ENCODE assay signal across 35 mouse cellular contexts in the genomic region with DNA sequence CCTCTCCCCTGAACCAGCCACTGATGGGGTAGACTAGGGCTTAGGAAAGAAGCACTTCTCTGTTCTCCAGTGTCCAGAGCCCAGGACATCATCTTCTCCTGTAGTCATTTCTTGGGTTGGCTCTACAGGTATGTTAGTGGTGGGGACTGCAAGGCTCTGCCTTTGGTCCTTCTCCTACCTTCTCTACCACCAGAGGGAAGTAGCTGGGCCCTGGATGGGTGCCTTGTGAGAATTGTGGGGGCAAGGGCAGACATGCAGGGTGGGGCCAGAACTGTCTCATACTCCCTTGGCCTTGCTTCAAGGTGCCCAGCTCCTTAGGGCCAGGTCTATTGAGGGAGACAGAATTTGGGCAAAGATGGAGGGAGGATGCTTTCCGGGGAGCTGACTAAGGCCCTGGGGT. TPM values are rescaled to one million over a fixed set of nuclear protein-coding genes. Genes with fewer than 3 reads are reported as not detected.
DNase-seq lines count a peak whose midpoint lies in the region; ATAC-seq and TF ChIP-seq lines count a peak whose summit lies in the region.
"Had no signal": no experiment of that assay in that cellular context is flagged by ENCODE, and none has a peak within 500 bp of the region (broad histone marks: within the 10 kb centered on the region; RNA-seq: fewer than 3 reads in every experiment).

No protein-coding gene starts in this region.

- H3K4me2 ChIP-seq in intestine, postnatal 0 days (replicated peaks; ENCODE audit: low read depth) = no peak overlapping the region
- H3K4me2 ChIP-seq in intestine, embryonic 16.5 days (ENCODE audit: low read depth, low read length) = no peak overlapping the region
- peak overlapping the region; percentile 25 for H3K4me2 ChIP-seq in embryonic facial prominence, embryonic 11.5 days (ENCODE audit: low read depth, low read length)
- peak overlapping the region; percentile 54 for H3K4me2 ChIP-seq in stomach, embryonic 14.5 days (replicated peaks; ENCODE audit: low read depth, low read length)
- H3K4me2 ChIP-seq: heart, embryonic 13.5 days; hindbrain, embryonic 15.5 days; liver, embryonic 13.5 days; neural tube, embryonic 13.5 days had no signal

- H3K27ac ChIP-seq in intestine, postnatal 0 days (ENCODE audit: low read depth, low read length) = no peak overlapping the region
- no peak overlapping the region for H3K27ac ChIP-seq in intestine, embryonic 16.5 days (ENCODE audit: low read length)
- H3K27ac ChIP-seq in embryonic facial prominence, embryonic 11.5 days (replicated peaks; ENCODE audit: low read depth, low read length) = no peak overlapping the region
- H3K27ac ChIP-seq in limb, embryonic 10.5 days = peak overlapping the region; percentile 90
- peak overlapping the region; percentile 98 for H3K27ac ChIP-seq in stomach, embryonic 14.5 days (ENCODE audit: low read length)
- H3K27ac ChIP-seq: heart, adult 2 months; heart, embryonic 13.5 days; hindbrain, embryonic 10.5 days; hindbrain, embryonic 15.5 days; liver, embryonic 13.5 days; macrophage; neural tube, embryonic 13.5 days had no signal

- no peak overlapping the region for H3K9ac ChIP-seq in intestine, postnatal 0 days (ENCODE audit: low read depth, low read length)
- no peak overlapping the region for H3K9ac ChIP-seq in intestine, embryonic 16.5 days (ENCODE audit: low read depth, low read length)
- peak overlapping the region; percentile 3; the same call in 1 of the 2 replicates for H3K9ac ChIP-seq in embryonic facial prominence, embryonic 11.5 days (replicated peaks; ENCODE audit: low read length)
- peak overlapping the region; percentile 99 for H3K9ac ChIP-seq in stomach, embryonic 14.5 days (replicated peaks; ENCODE audit: low read depth, low read length)
- H3K9ac ChIP-seq: heart, embryonic 13.5 days; hindbrain, embryonic 15.5 days; limb, embryonic 15.5 days; liver, embryonic 13.5 days; neural tube, embryonic 13.5 days had no signal

- H3K4me3 ChIP-seq in intestine, postnatal 0 days (ENCODE audit: low read depth, low read length) = no peak overlapping the region
- no peak overlapping the region for H3K4me3 ChIP-seq in intestine, embryonic 16.5 days (ENCODE audit: low read length)
- 0 out of 2 replicates have a peak overlapping the region, but pooled peaks have one; percentile 1 for H3K4me3 ChIP-seq in embryonic facial prominence, embryonic 11.5 days (ENCODE audit: low read depth, low read length)
- peak overlapping the region; percentile 56 for H3K4me3 ChIP-seq in limb, embryonic 10.5 days
- H3K4me3 ChIP-seq in stomach, embryonic 14.5 days (ENCODE audit: low read depth, low read length) = peak overlapping the region; percentile 77
- H3K4me3 ChIP-seq: heart, adult 2 months; heart, embryonic 13.5 days; hindbrain, embryonic 15.5 days; liver, embryonic 13.5 days; neural tube, embryonic 13.5 days had no signal

- peaks cover 79% of the 10 kb centered on the region for H3K27me3 ChIP-seq in intestine, postnatal 0 days (replicated peaks; ENCODE audit: control insufficient read depth, insufficient read depth, low read length)
- peaks cover 72% of the 10 kb centered on the region for H3K27me3 ChIP-seq in intestine, embryonic 16.5 days (replicated peaks; ENCODE audit: control insufficient read depth, insufficient read depth, low read length)
- H3K27me3 ChIP-seq in embryonic facial prominence, embryonic 11.5 days (ENCODE audit: control insufficient read depth, insufficient read depth, low read length) = peaks cover 65% of the 10 kb centered on the region
- H3K27me3 ChIP-seq in limb, embryonic 10.5 days (ENCODE audit: low read depth, poor library complexity, severe bottlenecking) = peaks cover 100% of the 10 kb centered on the region
- peaks cover 17% of the 10 kb centered on the region; the same call in 1 of the 2 replicates for H3K27me3 ChIP-seq in stomach, embryonic 14.5 days (ENCODE audit: control insufficient read depth, insufficient read depth, low read length)

- DNase-seq in embryonic facial prominence, embryonic 11.5 days (ENCODE audit: low spot score) = no peak
- DNase-seq in limb, embryonic 10.5 days (ENCODE audit: low spot score) = no peak
- no peak for DNase-seq in retina, postnatal 1 day
- DNase-seq in gastrocnemius, postnatal 4 days (ENCODE audit: low spot score in 2 of 2) = no peak
- no peak for DNase-seq in embryo, embryonic 10 days (ENCODE audit: low spot score)
- DNase-seq: adrenal gland, postnatal 10 days; cerebellum, adult 9-10 months; cerebellum, postnatal 36 days; gastrocnemius, postnatal 36 days; heart, adult 2 months; heart, postnatal 10 days; kidney, adult 2 months; kidney, postnatal 36 days; layer of hippocampus, postnatal 36 days; liver, embryonic 13.5 days; lung, adult 18-20 months; thymus, adult 2 months; thymus, postnatal 36 days had no signal

- ATAC-seq in intestine, postnatal 0 days = no peak
- no peak for ATAC-seq in intestine, embryonic 16.5 days
- no peak for ATAC-seq in embryonic facial prominence, embryonic 11.5 days (replicated peaks; ENCODE audit: insufficient number of reproducible peaks, low FRiP score, low TSS enrichment, low read depth)
- ATAC-seq in stomach, embryonic 14.5 days (ENCODE audit: insufficient number of reproducible peaks, insufficient read depth, low FRiP score, low read depth) = no peak
- ATAC-seq: forebrain, embryonic 14.5 days; inflammation-experienced regulatory T-cells, adult 6 months; lung, postnatal 0 days had no signal

- H3K36me3 ChIP-seq in intestine, postnatal 0 days (ENCODE audit: control insufficient read depth, insufficient read depth) = no peaks in the 10 kb centered on the region
- no peaks in the 10 kb centered on the region for H3K36me3 ChIP-seq in intestine, embryonic 16.5 days (ENCODE audit: control insufficient read depth, insufficient read depth, low read length)
- no peaks in the 10 kb centered on the region for H3K36me3 ChIP-seq in embryonic facial prominence, embryonic 11.5 days (replicated peaks; ENCODE audit: control insufficient read depth, insufficient read depth, low read depth, low read length)
- peaks cover 10% of the 10 kb centered on the region; the same call in 1 of the 2 replicates for H3K36me3 ChIP-seq in limb, embryonic 10.5 days
- H3K36me3 ChIP-seq in stomach, embryonic 14.5 days (ENCODE audit: control insufficient read depth, insufficient read depth, low read length) = peaks cover 5% of the 10 kb centered on the region; the same call in 1 of the 2 replicates
- H3K36me3 ChIP-seq: G1E; heart, embryonic 13.5 days; hindbrain, embryonic 10.5 days; hindbrain, embryonic 15.5 days; limb, embryonic 15.5 days; liver, embryonic 13.5 days; neural tube, embryonic 13.5 days had no signal

- no peaks in the 10 kb centered on the region for H3K4me1 ChIP-seq in intestine, postnatal 0 days (replicated peaks; ENCODE audit: control insufficient read depth, insufficient read depth, low read length)
- H3K4me1 ChIP-seq in intestine, embryonic 16.5 days (ENCODE audit: control insufficient read depth, insufficient read depth, low read length) = peaks cover 12% of the 10 kb centered on the region
- peaks cover 4% of the 10 kb centered on the region for H3K4me1 ChIP-seq in embryonic facial prominence, embryonic 11.5 days (ENCODE audit: control insufficient read depth, insufficient read depth, low read length)
- peaks cover 59% of the 10 kb centered on the region for H3K4me1 ChIP-seq in limb, embryonic 10.5 days
- peaks cover 7% of the 10 kb centered on the region; the same call in 1 of the 2 replicates for H3K4me1 ChIP-seq in stomach, embryonic 14.5 days (ENCODE audit: control insufficient read depth, insufficient read depth, low read length)

- 77% methylated on average over 1 of the region's 1 CpGs for WGBS in intestine, postnatal 0 days
- WGBS in intestine, embryonic 16.5 days = 26% methylated on average over 1 of the region's 1 CpGs
- WGBS in embryonic facial prominence, embryonic 11.5 days = 23% methylated on average over 1 of the region's 1 CpGs
- 42% methylated on average over 1 of the region's 1 CpGs for WGBS in limb, embryonic 10.5 days
- WGBS in stomach, embryonic 14.5 days = 54% methylated on average over 1 of the region's 1 CpGs

- TF ChIP-seq CTCF in intestine, postnatal 0 days (IDR thresholded peaks at IDR 0.05; ENCODE audit: low read depth) = peak; percentile 23; the same call in 1 of the 2 replicates

- H3K9me3 ChIP-seq in intestine, postnatal 0 days (ENCODE audit: control insufficient read depth) = no peaks in the 10 kb centered on the region
- H3K9me3 ChIP-seq in intestine, embryonic 16.5 days (ENCODE audit: control insufficient read depth, low read length) = no peaks in the 10 kb centered on the region
- H3K9me3 ChIP-seq in embryonic facial prominence, embryonic 11.5 days (replicated peaks; ENCODE audit: control insufficient read depth, low read length) = no peaks in the 10 kb centered on the region
- H3K9me3 ChIP-seq in limb, embryonic 10.5 days (replicated peaks) = no peaks in the 10 kb centered on the region
- no peaks in the 10 kb centered on the region for H3K9me3 ChIP-seq in stomach, embryonic 14.5 days (ENCODE audit: control insufficient read depth, low read depth, low read length)
- H3K9me3 ChIP-seq: G1E; heart, embryonic 13.5 days; hindbrain, embryonic 10.5 days; hindbrain, embryonic 15.5 days; limb, embryonic 15.5 days; liver, embryonic 13.5 days; neural tube, embryonic 13.5 days had no signal

RNA-seq across cellular contexts. Expression of a gene that starts 3.4 kb away (rescaled TPM):
- polyA plus RNA-seq in intestine, postnatal 0 days (2015; fragmentation: Nextera tagmentation; extraction: Ambion mirVana) = 5.9 and 8.2 TPM in 2 replicates
- polyA plus RNA-seq in intestine, embryonic 16.5 days (2015; fragmentation: Nextera tagmentation; extraction: Ambion mirVana) = 9.0 and 9.1 TPM in 2 replicates
- 48.5 and 54.9 TPM in 2 replicates for polyA plus RNA-seq in embryonic facial prominence, embryonic 11.5 days (2014; fragmentation: Nextera tagmentation; extraction: Ambion mirVana)
- 77.9 and 151 TPM in 2 replicates for polyA plus RNA-seq in limb, embryonic 10.5 days (2016; fragmentation: Nextera tagmentation; extraction: Ambion mirVana)
- polyA plus RNA-seq in stomach, embryonic 14.5 days (2014; fragmentation: Nextera tagmentation; extraction: Ambion mirVana) = 262 and 263 TPM in 2 replicates
- total RNA-seq in gastrocnemius, postnatal 4 days (2021) = 1 to 10 TPM; 5.3 to 5.8 TPM
- total RNA-seq: adrenal gland, postnatal 10 days; G1E; heart, adult 2 months; heart, postnatal 10 days; layer of hippocampus, adult 8-10 months; layer of hippocampus, postnatal 36 days; megakaryocyte-erythroid progenitor cell, adult 5-6 weeks had no signal
- polyA plus RNA-seq: forebrain, embryonic 14.5 days; frontal cortex, adult 2 months; G1E; inflammation-experienced regulatory T-cells, adult 6 months; lung, postnatal 0 days; macrophage; neural tube, embryonic 13.5 days had no signal

RNA-seq across cellular contexts. Expression of a gene that starts 48.2 kb away (rescaled TPM):
- 0.14 and 0.22 TPM in 2 replicates for polyA plus RNA-seq in intestine, postnatal 0 days (2015; fragmentation: Nextera tagmentation; extraction: Ambion mirVana)
- polyA plus RNA-seq in intestine, embryonic 16.5 days (2015; fragmentation: Nextera tagmentation; extraction: Ambion mirVana) = 0.13 TPM in 1 of 2 replicates, not detected in the other
- not detected in 2 replicates for polyA plus RNA-seq in embryonic facial prominence, embryonic 11.5 days (2014; fragmentation: Nextera tagmentation; extraction: Ambion mirVana)
- polyA plus RNA-seq in limb, embryonic 10.5 days (2016; fragmentation: Nextera tagmentation; extraction: Ambion mirVana) = 0.25 TPM in 1 of 2 replicates, not detected in the other
- polyA plus RNA-seq in stomach, embryonic 14.5 days (2014; fragmentation: Nextera tagmentation; extraction: Ambion mirVana) = 0.43 TPM in 1 of 2 replicates, not detected in the other
- total RNA-seq in gastrocnemius, postnatal 4 days (2021) = not detected
- total RNA-seq: G1E; megakaryocyte-erythroid progenitor cell, adult 5-6 weeks had no signal
- polyA plus RNA-seq: forebrain, embryonic 14.5 days; G1E; hindbrain, embryonic 10.5 days; hindbrain, embryonic 15.5 days; inflammation-experienced regulatory T-cells, adult 6 months; liver, embryonic 13.5 days; macrophage; neural tube, embryonic 13.5 days; small intestine, adult 2 months; thymus, adult 2 months had no signal

Comparison
In these comparisons a context has a peak if more than half of its experiments do, and no peak if none do; other contexts are left out.
1. H3K27ac ChIP-seq: peak in limb, embryonic 10.5 days (single experiment) and stomach, embryonic 14.5 days (single experiment); none in intestine, postnatal 0 days (single experiment), intestine, embryonic 16.5 days (single experiment) and embryonic facial prominence, embryonic 11.5 days (single experiment).
2. H3K4me2 ChIP-seq: peak in embryonic facial prominence, embryonic 11.5 days (single experiment) and stomach, embryonic 14.5 days (single experiment); none in intestine, postnatal 0 days (single experiment) and intestine, embryonic 16.5 days (single experiment).
3. H3K4me3 ChIP-seq: peak in embryonic facial prominence, embryonic 11.5 days (single experiment), limb, embryonic 10.5 days (single experiment) and stomach, embryonic 14.5 days (single experiment); none in intestine, postnatal 0 days (single experiment) and intestine, embryonic 16.5 days (single experiment).
4. H3K9ac ChIP-seq: peak in embryonic facial prominence, embryonic 11.5 days (single experiment) and stomach, embryonic 14.5 days (single experiment); none in intestine, postnatal 0 days (single experiment) and intestine, embryonic 16.5 days (single experiment).